21 mouse cellular contexts compared by ENCODE assay signal in genomic region chr11:104024626-104025393, GRCm38 (mm10). TPM values are rescaled to one million over a fixed set of nuclear protein-coding genes. Genes with fewer than 3 reads are reported as not detected.
DNase-seq lines count a peak whose midpoint lies in the region; ATAC-seq and TF ChIP-seq lines count a peak whose summit lies in the region.
"Had no signal": no experiment of that assay in that cellular context is flagged by ENCODE, and none has a peak within 500 bp of the region (broad histone marks: within the 10 kb centered on the region; RNA-seq: fewer than 3 reads in every experiment).

No protein-coding gene starts in this region.

- H3K4me2 ChIP-seq in hindbrain, embryonic 13.5 days: no peak overlapping the region
- H3K4me2 ChIP-seq: embryonic facial prominence, embryonic 15.5 days; heart, embryonic 15.5 days; limb, embryonic 15.5 days; liver, embryonic 15.5 days; neural tube, embryonic 15.5 days had no signal

- H3K4me1 ChIP-seq in hindbrain, embryonic 13.5 days (replicated peaks): no peaks in the 10 kb centered on the region
- H3K4me1 ChIP-seq: embryonic facial prominence, embryonic 15.5 days; heart, embryonic 15.5 days; limb, embryonic 15.5 days; liver, embryonic 15.5 days; neural tube, embryonic 15.5 days had no signal

- no peaks in the 10 kb centered on the region for H3K9me3 ChIP-seq in hindbrain, embryonic 13.5 days
- H3K9me3 ChIP-seq: embryonic facial prominence, embryonic 15.5 days; heart, embryonic 15.5 days; limb, embryonic 15.5 days; liver, embryonic 15.5 days; neural tube, embryonic 15.5 days had no signal

- WGBS in hindbrain, embryonic 13.5 days: 73% methylated on average over 8 of the region's 8 CpGs

- peak; percentile 37 for DNase-seq in ovary, adult 18-20 months (ENCODE audit: low spot score)
- no peak for DNase-seq in ovary, postnatal 10 days (ENCODE audit: low spot score)
- peak; percentile 48 for DNase-seq in ZHBTc4 (ENCODE audit: low read depth, low spot score)
- peak; percentile 25 for DNase-seq in adrenal gland, postnatal 10 days
- no peak for DNase-seq in left cerebral cortex, adult 2 months (ENCODE audit: extremely low spot score in 1 of 2, low spot score in 2 of 2)
- no peak for DNase-seq in left cerebral cortex, postnatal 10 days (ENCODE audit: extremely low spot score in 1 of 2, low spot score in 2 of 2)
- DNase-seq: cerebellum, adult 9-11 months; heart, postnatal 4 days; kidney, postnatal 36 days; left cerebral cortex, postnatal 4 days; thymus, postnatal 25 days had no signal

- no peak overlapping the region for H3K4me3 ChIP-seq in left cerebral cortex, adult 2 months
- H3K4me3 ChIP-seq in hindbrain, embryonic 13.5 days: no peak overlapping the region
- H3K4me3 ChIP-seq: embryonic facial prominence, embryonic 15.5 days; heart, embryonic 15.5 days; limb, embryonic 15.5 days; liver, embryonic 15.5 days; neural tube, embryonic 15.5 days had no signal

- intact Hi-C loops in left cerebral cortex, adult 2 months (cut with DNase I): loop anchor here (5.0 kb wide), 1 partner anchor 107 kb away; the partner anchor contains the start of gene Crhr1
- intact Hi-C loops in left cerebral cortex, postnatal 10 days (cut with DNase I): no loop called here

- TF ChIP-seq CTCF in left cerebral cortex, adult 2 months (IDR thresholded peaks at IDR 0.05): no peak

- H3K36me3 ChIP-seq in hindbrain, embryonic 13.5 days: no peaks in the 10 kb centered on the region
- H3K36me3 ChIP-seq: embryonic facial prominence, embryonic 15.5 days; heart, embryonic 15.5 days; limb, embryonic 15.5 days; liver, embryonic 15.5 days; neural tube, embryonic 15.5 days had no signal

- H3K27me3 ChIP-seq in hindbrain, embryonic 13.5 days: no peaks in the 10 kb centered on the region
- H3K27me3 ChIP-seq: embryonic facial prominence, embryonic 15.5 days; heart, embryonic 15.5 days; limb, embryonic 15.5 days; liver, embryonic 15.5 days; neural tube, embryonic 15.5 days had no signal

- H3K27ac ChIP-seq in left cerebral cortex, adult 2 months: no peak overlapping the region
- H3K27ac ChIP-seq in hindbrain, embryonic 13.5 days: no peak overlapping the region
- H3K27ac ChIP-seq: embryonic facial prominence, embryonic 15.5 days; heart, embryonic 15.5 days; limb, embryonic 15.5 days; liver, embryonic 15.5 days; macrophage; neural tube, embryonic 15.5 days had no signal

- no peak for ATAC-seq in hindbrain, embryonic 13.5 days (ENCODE audit: low FRiP score)
- ATAC-seq: forebrain, embryonic 14.5 days; hindbrain, embryonic 16.5 days; intestine, embryonic 16.5 days had no signal

- no peak overlapping the region for H3K9ac ChIP-seq in hindbrain, embryonic 13.5 days
- H3K9ac ChIP-seq: embryonic facial prominence, embryonic 15.5 days; heart, embryonic 15.5 days; limb, embryonic 15.5 days; liver, embryonic 15.5 days; neural tube, embryonic 15.5 days had no signal

RNA-seq across cellular contexts. Expression of gene Arf2, which starts 58.3 kb away (rescaled TPM):
- 10 to 100 TPM; 39.5 to 40.1 TPM for total RNA-seq in adrenal gland, postnatal 10 days (2021)
- 10 to 100 TPM; 49.5 to 51.4 TPM for total RNA-seq in left cerebral cortex, adult 2 months (2021)
- 181 and 195 TPM in 2 replicates for polyA plus RNA-seq in hindbrain, embryonic 13.5 days (2015; fragmentation: Nextera tagmentation; extraction: Ambion mirVana)
- total RNA-seq in left cerebral cortex, postnatal 10 days (2021): 10 to 100 TPM; 86.5 to 93.9 TPM

Comparison
In these comparisons a context has a peak if more than half of its experiments do, and no peak if none do; other contexts are left out.
1. DNase-seq: peak in ovary, adult 18-20 months (single experiment), ZHBTc4 (single experiment) and adrenal gland, postnatal 10 days (single experiment); none in ovary, postnatal 10 days (single experiment), left cerebral cortex, adult 2 months (0 of 2) and left cerebral cortex, postnatal 10 days (0 of 2).